Mouse (Mus musculus) c-Kit-negative CD71-positive TER-119-positive erythroid progenitor cells, embryonic 14.5 days (primary cell): ENCODE measurements around the gene Frmd5.
A peak's percentile ranks its signal among the peaks of the same experiment; 100 is the strongest.
"Not testable (repeated sequence)": the region's sequence is repeated elsewhere in the genome, so short reads cannot be mapped to it uniquely, and the experiment has no call there.

Experiments used
- DNase-seq: peaks from one replicate; pipeline ENCODE4 v3.0.0-alpha.2; 2013; ENCODE audit warnings: low read depth, low spot score

Frmd5 gene

GRCm38 (mm10) chr2:121806959-121807653 is at the start of gene Frmd5:
Frmd5 (minus strand) TSS chr2:121807087.
- DNase-seq: peak; percentile 33

- DNase-seq: no peak
These were observed 47.1 kb upstream of the Frmd5 start for GRCm38 (mm10) chr2:121853974-121854373.

GRCm38 (mm10) chr2:121852045-121852444 is 45.2 kb upstream of the Frmd5 start:
- DNase-seq: no peak

GRCm38 (mm10) chr2:121846050-121846449 is 39.2 kb upstream of the Frmd5 start:
- DNase-seq: no peak

- DNase-seq: no peak
These were observed 35.4 kb upstream of the Frmd5 start for GRCm38 (mm10) chr2:121842249-121842648.

GRCm38 (mm10) chr2:121841453-121841852 is 34.6 kb upstream of the Frmd5 start:
- no peak for DNase-seq

- no peak for DNase-seq
These were observed 28.0 kb upstream of the Frmd5 start for GRCm38 (mm10) chr2:121834926-121835325.

GRCm38 (mm10) chr2:121832484-121832894 is 25.6 kb upstream of the Frmd5 start:
- DNase-seq: peak; percentile 5

- DNase-seq: no peak
These were observed 21.5 kb upstream of the Frmd5 start for GRCm38 (mm10) chr2:121828411-121828810.

GRCm38 (mm10) chr2:121826189-121826588 is 19.3 kb upstream of the Frmd5 start:
- DNase-seq: no peak

- no peak for DNase-seq
These were observed 17.8 kb upstream of the Frmd5 start for GRCm38 (mm10) chr2:121824653-121825052.

GRCm38 (mm10) chr2:121821787-121822186 is 14.9 kb upstream of the Frmd5 start:
- DNase-seq: no peak

GRCm38 (mm10) chr2:121810876-121811275 is 4.0 kb upstream of the Frmd5 start:
- not testable (repeated sequence) for DNase-seq

- DNase-seq: no peak
These were observed 2.2 kb upstream of the Frmd5 start for GRCm38 (mm10) chr2:121809126-121809525.

- no peak for DNase-seq
These were observed 530 bp downstream of the Frmd5 start for GRCm38 (mm10) chr2:121806171-121806943.

GRCm38 (mm10) chr2:121799051-121799450 is 7.8 kb downstream of the Frmd5 start:
- no peak for DNase-seq

GRCm38 (mm10) chr2:121795995-121796394 is 10.9 kb downstream of the Frmd5 start:
- no peak for DNase-seq

- DNase-seq: no peak
These were observed 17.1 kb downstream of the Frmd5 start for GRCm38 (mm10) chr2:121789777-121790176.

- DNase-seq: no peak
These were observed 18.5 kb downstream of the Frmd5 start for GRCm38 (mm10) chr2:121788415-121788814.

GRCm38 (mm10) chr2:121787767-121788166 is 19.1 kb downstream of the Frmd5 start:
- DNase-seq: no peak

- DNase-seq: no peak
These were observed 19.6 kb downstream of the Frmd5 start for GRCm38 (mm10) chr2:121787271-121787670.

GRCm38 (mm10) chr2:121776219-121776618 is 30.7 kb downstream of the Frmd5 start:
- no peak for DNase-seq

GRCm38 (mm10) chr2:121764851-121765250 is 42.0 kb downstream of the Frmd5 start:
- DNase-seq: no peak
